Mouse (Mus musculus) bone marrow, adult 2 months (tissue): ENCODE results near the gene Mindy4.

Source experiments
- CTCF ChIP-seq: fragments of 200-500 bp; IDR thresholded peaks from 2 replicates; pipeline ENCODE4 v1.5.1; 2011; ENCODE audit warnings: low read length, control low read depth; ENCODE audit not compliant: control insufficient read depth, insufficient read depth
- POLR2A ChIP-seq: fragments of 200-500 bp; IDR thresholded peaks from 2 replicates; pipeline ENCODE4 v1.6.1; 2011; ENCODE audit warnings: low read depth, mild to moderate bottlenecking, control low read depth, low read length, borderline replicate concordance; ENCODE audit not compliant: control insufficient read depth

DNA sequence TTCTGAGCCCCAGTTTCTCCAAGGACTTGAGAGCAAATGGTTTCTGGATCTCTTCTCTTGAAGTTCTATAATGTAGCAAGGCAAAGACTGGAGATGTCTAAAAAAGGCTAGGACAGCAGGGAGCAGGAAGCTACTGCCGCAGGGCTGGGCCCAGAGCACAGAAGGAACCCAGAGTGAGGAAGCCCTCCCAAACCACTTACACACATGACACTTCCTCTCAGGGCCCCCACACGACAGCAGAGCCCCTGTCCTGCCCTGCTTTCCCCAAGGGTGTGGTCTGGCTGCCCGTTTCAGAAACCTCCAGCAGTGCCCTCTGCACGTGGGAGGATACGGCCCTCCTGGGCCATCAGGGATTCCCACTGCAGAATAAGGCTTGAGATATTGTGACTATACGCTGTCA, 128.1 kb downstream of the Mindy4 start:
- no peak for TF ChIP-seq CTCF
- TF ChIP-seq POLR2A = no peak
